Mouse (Mus musculus) bone marrow macrophage, adult 2 months (primary cell): Measurements from ENCODE around the gene 4930519G04Rik.

Experiments
- CTCF ChIP-seq: IDR thresholded peaks from 2 replicates; pipeline ENCODE4 v1.5.1; 2012; ENCODE audit warnings: low read depth, mild to moderate bottlenecking, low read length, moderate library complexity
- POLR2A ChIP-seq: IDR thresholded peaks from 2 replicates; pipeline ENCODE4 v1.6.1; 2012; ENCODE audit warnings: mild to moderate bottlenecking, low read depth, low read length, borderline replicate concordance

DNA sequence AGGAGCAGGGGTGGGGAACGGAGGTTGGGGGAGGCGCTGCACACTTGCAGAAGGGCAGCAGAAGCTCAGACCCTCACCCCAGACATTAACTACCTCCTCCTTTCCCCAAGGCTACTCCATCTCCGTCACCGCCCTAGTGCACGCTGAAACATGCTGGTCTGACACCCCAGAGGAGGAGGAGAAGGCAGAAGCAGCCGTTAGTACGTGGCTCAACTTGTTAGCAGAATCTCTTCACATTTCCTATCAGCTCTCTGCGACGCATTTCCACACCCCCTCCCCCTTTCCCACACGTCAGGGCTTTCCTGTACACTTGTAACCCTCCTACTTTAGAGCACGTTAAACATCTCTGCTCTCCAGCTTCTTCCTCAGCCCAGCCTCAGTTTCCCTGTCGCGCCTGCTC, 25.9 kb downstream of the 4930519G04Rik start:
- TF ChIP-seq CTCF (no peak), POLR2A (no peak)
